Mouse (Mus musculus): ENCODE results near the gene Rtn4. TPM values are rescaled to one million over a fixed set of nuclear protein-coding genes. Genes with fewer than 3 reads are reported as not detected.

Rtn4 gene
- total and polyA plus RNA-seq, 2 experiments: 38.7 to 156 TPM

- H3K4me1 ChIP-seq (ENCODE audit: control insufficient read depth, insufficient read depth, low read length): no peaks in the 10 kb centered on the region
- H3K79me2 ChIP-seq (ENCODE audit: control insufficient read depth, insufficient read depth, low read length): no peaks in the 10 kb centered on the region
- 100% methylated on average over 3 of the region's 3 CpGs for WGBS
- H3K27me3 ChIP-seq (ENCODE audit: control insufficient read depth, insufficient read depth, low read length): no peaks in the 10 kb centered on the region
- H3K27ac ChIP-seq (replicated peaks; ENCODE audit: insufficient read depth, low read depth, low read length): no peak overlapping the region
- DNase-seq (ENCODE audit: extremely low read depth, low read depth, low spot score): no peak
- no peak overlapping the region for H3K9ac ChIP-seq (ENCODE audit: low read depth, low read length)
- no peak for TF ChIP-seq CTCF (IDR thresholded peaks at IDR 0.05; ENCODE audit: low read depth, low read length)
- TF ChIP-seq POLR2A (IDR thresholded peaks at IDR 0.05; ENCODE audit: extremely low read depth, insufficient read depth, low read length): no peak
- H3K36me3 ChIP-seq (ENCODE audit: control insufficient read depth, insufficient read depth, low read length): peaks cover 9% of the 10 kb centered on the region
- no peak overlapping the region for H3K4me3 ChIP-seq (ENCODE audit: insufficient read depth, low read depth, low read length)
These were observed 54.6 kb downstream of the Rtn4 start for GRCm38 (mm10) chr11:29747365-29747764.

- Histone ChIP-seq H3K4me3 (ENCODE audit: insufficient read depth, low read depth, low read length) (no peak overlapping the region), H3K27ac (replicated peaks; ENCODE audit: insufficient read depth, low read depth, low read length) (no peak overlapping the region), H3K4me1 (ENCODE audit: control insufficient read depth, insufficient read depth, low read length) (no peaks in the 10 kb centered on the region), H3K79me2 (ENCODE audit: control insufficient read depth, insufficient read depth, low read length) (no peaks in the 10 kb centered on the region), H3K36me3 (ENCODE audit: control insufficient read depth, insufficient read depth, low read length) (peaks cover 7% of the 10 kb centered on the region; the same call in 1 of the 2 replicates), H3K9ac (ENCODE audit: low read depth, low read length) (no peak overlapping the region), H3K27me3 (ENCODE audit: control insufficient read depth, insufficient read depth, low read length) (no peaks in the 10 kb centered on the region)
- 95% methylated on average over 1 of the region's 1 CpGs for WGBS
- DNase-seq (ENCODE audit: extremely low read depth, low read depth, low spot score): no peak
- TF ChIP-seq CTCF (IDR thresholded peaks at IDR 0.05; ENCODE audit: low read depth, low read length): no peak
- TF ChIP-seq POLR2A (IDR thresholded peaks at IDR 0.05; ENCODE audit: extremely low read depth, insufficient read depth, low read length): no peak
These were observed 55.1 kb downstream of the Rtn4 start for GRCm38 (mm10) chr11:29747881-29748280.

- Histone ChIP-seq H3K36me3 (ENCODE audit: control insufficient read depth, insufficient read depth, low read length) (peaks cover 4% of the 10 kb centered on the region; the same call in 1 of the 2 replicates), H3K27me3 (ENCODE audit: control insufficient read depth, insufficient read depth, low read length) (no peaks in the 10 kb centered on the region), H3K9ac (ENCODE audit: low read depth, low read length) (no peak overlapping the region), H3K4me1 (ENCODE audit: control insufficient read depth, insufficient read depth, low read length) (no peaks in the 10 kb centered on the region), H3K27ac (replicated peaks; ENCODE audit: insufficient read depth, low read depth, low read length) (no peak overlapping the region), H3K79me2 (ENCODE audit: control insufficient read depth, insufficient read depth, low read length) (no peaks in the 10 kb centered on the region), H3K4me3 (ENCODE audit: insufficient read depth, low read depth, low read length) (no peak overlapping the region)
- DNase-seq (ENCODE audit: extremely low read depth, low read depth, low spot score): no peak
- TF ChIP-seq POLR2A (IDR thresholded peaks at IDR 0.05; ENCODE audit: extremely low read depth, insufficient read depth, low read length) (no peak), CTCF (IDR thresholded peaks at IDR 0.05; ENCODE audit: low read depth, low read length) (no peak)
- WGBS: 95% methylated on average over 8 of the region's 8 CpGs
These were observed 56.2 kb downstream of the Rtn4 start for GRCm38 (mm10) chr11:29748750-29749467.

GRCm38 (mm10) chr11:29749468-29749829, 56.7 kb downstream of the Rtn4 start:
- H3K4me3 ChIP-seq (ENCODE audit: insufficient read depth, low read depth, low read length): no peak overlapping the region
- WGBS: 100% methylated on average over 1 of the region's 1 CpGs
- H3K9ac ChIP-seq (ENCODE audit: low read depth, low read length): no peak overlapping the region
- DNase-seq (ENCODE audit: extremely low read depth, low read depth, low spot score): no peak
- H3K27me3 ChIP-seq (ENCODE audit: control insufficient read depth, insufficient read depth, low read length): no peaks in the 10 kb centered on the region
- H3K27ac ChIP-seq (replicated peaks; ENCODE audit: insufficient read depth, low read depth, low read length): no peak overlapping the region
- no peaks in the 10 kb centered on the region for H3K79me2 ChIP-seq (ENCODE audit: control insufficient read depth, insufficient read depth, low read length)
- no peak for TF ChIP-seq CTCF (IDR thresholded peaks at IDR 0.05; ENCODE audit: low read depth, low read length)
- no peak for TF ChIP-seq POLR2A (IDR thresholded peaks at IDR 0.05; ENCODE audit: extremely low read depth, insufficient read depth, low read length)
- H3K36me3 ChIP-seq (ENCODE audit: control insufficient read depth, insufficient read depth, low read length): peaks cover 3% of the 10 kb centered on the region; the same call in 1 of the 2 replicates
- H3K4me1 ChIP-seq (ENCODE audit: control insufficient read depth, insufficient read depth, low read length): no peaks in the 10 kb centered on the region

- H3K36me3 ChIP-seq (ENCODE audit: control insufficient read depth, insufficient read depth, low read length): peaks cover 1% of the 10 kb centered on the region; the same call in 1 of the 2 replicates
- H3K27me3 ChIP-seq (ENCODE audit: control insufficient read depth, insufficient read depth, low read length): no peaks in the 10 kb centered on the region
- no peak overlapping the region for H3K27ac ChIP-seq (replicated peaks; ENCODE audit: insufficient read depth, low read depth, low read length)
- no peak overlapping the region for H3K9ac ChIP-seq (ENCODE audit: low read depth, low read length)
- TF ChIP-seq CTCF (IDR thresholded peaks at IDR 0.05; ENCODE audit: low read depth, low read length): no peak
- no peak for TF ChIP-seq POLR2A (IDR thresholded peaks at IDR 0.05; ENCODE audit: extremely low read depth, insufficient read depth, low read length)
- H3K4me1 ChIP-seq (ENCODE audit: control insufficient read depth, insufficient read depth, low read length): no peaks in the 10 kb centered on the region
- no peaks in the 10 kb centered on the region for H3K79me2 ChIP-seq (ENCODE audit: control insufficient read depth, insufficient read depth, low read length)
- WGBS: 97% methylated on average over 2 of the region's 2 CpGs
- no peak overlapping the region for H3K4me3 ChIP-seq (ENCODE audit: insufficient read depth, low read depth, low read length)
- DNase-seq (ENCODE audit: extremely low read depth, low read depth, low spot score): no peak
These were observed 58.3 kb downstream of the Rtn4 start for GRCm38 (mm10) chr11:29751013-29751412.
